Mouse (Mus musculus) cerebellum, postnatal 36 days (tissue): ENCODE data around the gene Thsd7a.

Source experiments
- DNase-seq, 2 experiments: peaks; one replicate each; pipeline ENCODE4 v3.0.0; 2021 to 2022; ENCODE audit warnings: mixed read lengths in 2 of 2

Thsd7a gene

DNA sequence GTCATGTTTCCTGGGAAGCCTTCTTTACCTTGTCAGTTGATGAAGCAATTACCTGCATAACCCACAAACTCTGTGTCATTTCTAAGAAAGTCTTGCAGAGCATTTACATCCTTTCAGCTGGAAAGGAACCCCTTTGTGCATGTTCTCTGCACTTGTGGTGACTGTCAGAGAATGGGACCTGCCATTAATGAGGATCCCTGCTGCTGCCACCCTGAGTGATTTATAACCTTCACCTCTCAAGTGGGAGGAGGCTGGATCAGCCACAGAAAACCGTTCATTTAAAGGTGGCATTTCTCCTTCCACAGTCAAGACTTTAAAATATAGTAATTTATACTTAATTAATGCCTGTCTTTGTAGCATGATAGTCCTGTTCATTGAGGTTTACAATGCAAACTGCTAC lies 99.6 kb downstream of the Thsd7a start:
- no peak for DNase-seq

DNA sequence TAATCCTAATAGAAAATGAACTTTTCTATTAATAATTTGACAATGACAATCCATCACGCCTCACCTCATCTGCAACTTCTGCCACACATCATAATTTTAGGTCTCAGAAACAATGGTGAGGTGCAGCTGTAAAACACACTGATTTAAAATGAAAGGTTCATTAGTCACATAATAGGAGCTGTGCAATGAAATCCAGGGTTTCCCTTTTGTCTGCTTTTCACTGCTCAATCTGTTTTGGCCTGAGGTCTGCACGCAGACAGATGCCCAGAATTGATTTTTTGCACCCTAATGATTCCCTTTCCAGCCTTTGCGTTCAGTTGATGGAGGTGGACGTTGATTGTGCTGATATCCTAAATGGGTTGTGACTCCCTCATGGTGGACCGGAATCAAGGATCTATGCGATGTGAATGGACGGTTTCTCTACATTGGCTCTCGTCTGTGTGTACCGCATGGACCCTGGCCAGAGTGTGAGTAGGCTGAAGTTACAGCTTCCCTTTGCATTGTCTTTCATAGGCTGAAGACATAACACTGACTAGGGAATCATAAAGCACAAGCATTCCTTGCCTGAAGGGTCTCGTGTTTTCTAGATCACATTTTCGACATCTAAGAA lies 120.5 kb downstream of the Thsd7a start:
- no peak for DNase-seq

DNA sequence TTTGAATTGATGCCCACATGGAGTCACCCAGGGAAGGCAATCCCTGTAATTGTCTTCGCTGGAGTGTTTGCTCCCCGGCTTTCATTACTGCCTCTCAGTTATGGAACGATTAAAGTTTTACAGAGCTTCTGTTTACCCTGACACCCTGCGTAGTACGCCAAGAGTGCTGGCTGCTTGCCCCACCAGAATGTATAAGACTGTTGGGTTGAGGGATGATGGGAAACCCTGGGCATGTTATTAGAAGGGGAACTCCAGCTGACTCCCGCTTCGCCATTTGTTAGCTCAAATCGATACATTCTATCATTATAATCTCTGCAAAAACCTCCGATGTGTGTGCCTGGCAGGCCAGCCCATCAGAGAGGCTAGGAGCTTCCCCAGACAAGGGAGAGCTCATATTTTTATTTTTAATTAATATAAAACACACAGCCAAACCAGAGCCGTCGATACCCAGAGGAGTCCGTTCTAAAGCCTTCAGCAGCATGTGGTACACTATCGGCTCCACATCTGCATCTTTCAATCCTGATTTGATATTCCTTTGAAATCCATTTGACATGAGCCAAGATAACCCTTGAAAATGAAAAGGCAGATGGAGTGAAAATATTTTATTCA lies 142.5 kb downstream of the Thsd7a start:
- DNase-seq: no peak

DNA sequence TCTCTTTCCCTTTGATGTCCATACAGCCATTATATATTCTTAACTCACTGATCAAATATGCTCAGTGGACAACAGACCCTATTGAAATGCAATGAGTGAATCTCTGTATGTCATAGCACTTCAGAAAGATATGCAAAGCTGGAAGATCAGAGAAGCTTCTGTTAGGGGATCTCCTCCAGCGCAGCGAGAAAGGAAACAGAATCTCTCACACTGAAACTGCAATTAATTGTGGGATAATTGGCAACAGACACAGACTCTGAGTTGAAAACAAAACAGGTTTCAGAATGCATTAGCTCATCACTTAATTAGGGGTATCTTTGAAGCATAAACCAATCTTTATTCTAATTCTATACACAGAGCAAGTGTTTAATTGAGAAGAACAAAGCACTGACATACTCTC lies 146.3 kb downstream of the Thsd7a start:
- no peak for DNase-seq

DNA sequence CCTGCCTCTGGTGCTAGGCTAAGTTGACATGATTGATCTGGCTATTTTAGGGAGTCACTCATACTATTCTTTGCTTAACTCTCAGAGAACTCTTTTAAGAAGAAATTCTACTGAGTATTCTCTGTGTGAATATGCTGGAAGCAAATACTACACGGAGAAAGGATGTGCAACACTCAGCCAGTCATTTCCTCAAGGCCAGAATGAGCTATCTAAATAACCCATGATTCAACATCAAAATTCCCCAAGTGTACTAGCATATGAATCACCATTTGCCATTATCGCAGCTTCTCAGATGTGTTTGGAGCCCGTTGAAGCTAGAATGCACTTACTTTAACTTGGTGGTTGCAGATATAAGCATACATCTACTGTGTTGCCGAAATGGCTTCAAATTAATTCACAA lies 147.0 kb downstream of the Thsd7a start:
- DNase-seq: no peak

DNA sequence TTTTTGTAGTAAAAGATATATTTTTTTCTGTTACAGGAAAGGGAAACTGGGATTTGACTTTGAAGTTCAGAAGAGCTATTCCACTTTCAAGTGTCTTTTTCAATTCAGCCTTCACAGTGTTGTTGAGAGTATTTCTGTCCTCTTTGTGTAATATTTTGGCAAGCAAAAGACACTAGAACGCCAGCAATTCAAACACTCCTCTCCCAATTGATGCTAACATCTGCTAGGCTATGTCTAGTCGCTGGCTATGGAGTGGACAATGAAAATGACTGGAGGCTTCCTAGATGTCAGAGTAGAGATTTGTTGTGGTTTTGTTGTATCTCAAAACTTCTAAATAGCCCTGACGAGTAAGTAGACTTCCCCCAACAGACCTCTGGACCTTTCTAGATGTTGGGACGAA lies 164.8 kb downstream of the Thsd7a start:
- no peak for DNase-seq

DNA sequence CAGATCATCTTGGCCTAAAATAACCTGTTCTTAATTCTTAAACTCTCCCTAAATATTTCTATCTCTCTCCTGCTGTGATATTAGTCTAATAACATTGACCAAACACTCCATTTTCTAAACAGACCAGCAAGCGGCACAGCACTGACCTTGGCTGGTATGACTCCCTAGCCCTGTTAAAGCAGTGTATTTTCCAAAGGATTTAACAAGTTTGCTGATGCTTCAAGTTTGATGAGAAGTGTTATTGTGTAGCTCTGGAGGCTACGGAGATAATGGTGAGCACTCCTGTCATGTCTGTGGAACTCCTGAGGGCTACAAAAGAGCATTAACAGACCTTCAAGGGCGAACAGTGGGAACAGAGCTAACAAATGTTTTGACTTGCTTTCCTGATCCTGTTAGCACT lies 168.1 kb downstream of the Thsd7a start:
- no peak for DNase-seq

DNA sequence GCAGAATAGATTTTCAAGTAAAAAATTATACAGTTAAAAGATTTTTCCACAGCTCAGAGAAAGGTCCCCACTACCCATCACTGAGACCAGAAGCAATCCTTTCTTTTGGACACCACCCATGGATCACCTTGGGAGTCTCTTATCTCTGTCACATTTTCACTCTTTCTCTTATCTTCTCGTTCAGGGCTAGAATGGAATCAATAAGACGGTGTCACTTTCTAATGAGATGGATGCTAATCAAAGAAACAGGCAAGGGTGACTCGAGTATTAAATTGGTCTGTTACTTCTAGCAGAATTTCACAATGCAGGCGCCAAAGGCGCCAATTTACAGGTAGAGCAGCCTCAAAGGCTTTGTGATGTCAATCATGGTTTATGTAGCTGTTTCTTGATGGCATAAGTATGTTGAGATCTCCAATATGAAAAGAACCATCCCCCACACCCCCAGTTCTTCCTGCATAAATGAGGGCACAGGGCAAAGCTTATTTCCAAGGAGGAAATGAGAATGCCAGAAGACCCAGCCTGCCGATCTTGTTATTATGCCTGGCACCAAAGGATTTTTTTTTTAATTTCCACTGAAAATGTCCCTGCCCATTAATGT lies 173.5 kb downstream of the Thsd7a start:
- no peak for DNase-seq

DNA sequence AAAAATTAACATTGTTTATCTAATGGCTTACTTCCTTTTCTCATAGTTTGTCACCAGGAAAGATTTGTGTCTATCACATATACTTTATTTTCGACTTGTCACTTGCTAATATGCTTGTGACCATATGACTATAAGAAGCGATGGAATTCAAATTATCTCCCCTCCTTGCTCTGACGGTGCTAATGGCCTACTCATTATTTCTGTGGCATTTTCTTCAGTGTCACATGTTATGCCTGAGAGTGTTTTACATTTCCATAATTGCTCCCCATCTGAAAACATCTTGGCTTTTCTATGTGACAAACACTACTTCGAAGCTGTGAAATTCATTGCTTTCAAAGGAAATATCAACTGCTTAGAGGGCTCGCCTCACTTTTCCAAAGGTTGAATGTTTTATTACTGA lies 177.0 kb downstream of the Thsd7a start:
- DNase-seq: no peak

DNA sequence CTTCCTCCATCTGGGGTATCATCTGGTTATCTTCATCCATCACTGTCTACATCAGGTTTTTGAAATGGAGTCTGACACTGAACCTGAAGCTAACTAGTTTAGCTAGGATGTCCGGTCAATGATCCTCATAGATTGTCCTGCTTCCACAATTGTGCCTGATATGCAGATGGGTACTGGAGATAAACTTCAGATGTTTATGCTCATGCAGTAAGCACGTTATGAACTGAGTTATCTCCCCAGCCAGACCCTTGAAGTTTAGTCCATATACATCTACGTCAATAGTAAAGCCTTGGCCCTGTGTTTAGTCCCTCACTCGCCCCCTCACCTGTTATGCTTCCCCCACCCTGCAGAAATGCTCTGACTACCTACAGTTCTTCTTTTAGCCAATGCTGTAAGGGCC lies 184.1 kb downstream of the Thsd7a start:
- no peak for DNase-seq

DNA sequence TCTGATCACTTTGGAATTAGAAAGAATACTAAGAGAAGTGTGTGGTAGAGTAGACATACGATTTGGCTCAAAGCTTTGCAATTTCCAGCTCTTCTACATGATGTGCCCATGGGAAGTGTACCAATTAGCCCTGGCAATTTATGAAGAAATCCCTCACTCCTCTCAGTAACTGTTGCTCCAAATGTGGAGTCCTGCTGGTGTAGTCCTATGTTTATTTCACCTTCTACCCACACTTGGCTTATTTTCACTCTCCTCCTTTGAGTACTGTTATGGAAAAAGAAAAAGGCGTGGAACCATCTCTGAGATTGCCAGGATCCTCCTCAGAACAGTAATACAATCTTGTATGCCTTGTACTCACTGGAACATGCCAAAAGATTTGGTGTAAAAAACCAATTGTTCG lies 186.9 kb downstream of the Thsd7a start:
- DNase-seq: no peak

DNA sequence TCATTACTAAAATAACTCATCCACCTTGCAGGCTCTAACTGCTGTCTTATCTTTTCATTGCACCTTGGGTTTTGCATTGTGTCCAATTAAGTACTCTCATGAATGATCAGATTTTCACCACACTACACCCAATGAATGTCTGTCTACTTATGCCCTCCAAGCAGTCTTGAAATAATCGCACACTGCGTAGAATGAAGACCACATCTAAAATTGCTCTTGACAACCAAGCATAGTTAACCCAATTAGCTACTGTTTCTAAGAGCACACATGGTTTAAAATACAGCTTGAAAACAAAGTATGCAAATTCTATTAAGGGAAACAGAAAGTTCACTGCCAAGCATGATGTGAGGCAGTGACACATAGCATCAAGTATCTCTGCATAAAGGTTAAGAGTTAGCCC lies 188.7 kb downstream of the Thsd7a start:
- no peak for DNase-seq

DNA sequence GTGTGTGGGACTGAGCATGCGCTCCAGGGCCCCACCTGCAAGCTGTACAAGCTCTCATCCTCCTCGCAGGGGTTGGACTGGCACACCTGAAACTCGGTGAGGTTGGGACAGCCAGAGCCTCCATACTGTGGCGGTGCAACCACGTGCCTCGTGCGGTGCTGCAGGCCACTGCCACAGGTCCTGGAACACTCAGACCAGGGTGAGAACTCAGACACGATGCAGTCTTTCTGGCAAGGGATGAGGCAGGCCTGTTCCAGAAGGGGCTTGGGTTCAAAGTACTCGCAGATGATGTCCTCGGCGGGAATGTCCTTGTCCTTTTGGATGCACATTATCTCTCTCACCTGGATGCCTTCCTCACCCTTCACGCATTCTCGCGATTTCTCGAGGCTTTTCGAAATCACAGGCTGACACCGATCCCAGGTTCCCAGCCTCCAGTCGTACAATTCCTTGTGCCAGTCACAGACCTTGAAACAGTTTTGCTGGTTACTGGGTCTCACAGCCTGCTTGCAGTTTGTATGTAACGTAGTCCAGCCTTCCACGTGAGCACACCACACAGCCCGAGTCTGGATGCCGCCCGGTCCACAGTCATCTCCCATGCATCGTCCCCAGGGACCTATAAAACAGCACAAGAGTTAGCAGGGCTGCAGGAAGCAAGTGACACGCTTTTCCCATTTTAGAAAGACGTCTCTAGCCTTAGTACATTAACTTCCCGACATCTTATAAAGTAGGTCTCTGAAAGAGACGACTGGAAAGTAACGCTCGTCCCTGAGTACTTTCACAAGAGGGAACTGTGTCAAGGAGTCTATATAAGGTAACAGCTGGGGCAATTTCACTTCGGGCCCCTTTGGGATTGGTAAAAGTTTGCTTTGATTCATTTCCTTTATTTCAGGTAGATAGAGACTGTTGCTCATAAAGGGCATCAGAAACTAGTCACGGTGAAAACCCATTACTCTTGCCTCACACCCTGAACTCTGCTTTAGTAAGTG lies 193.8 kb downstream of the Thsd7a start:
- no peak for DNase-seq

DNA sequence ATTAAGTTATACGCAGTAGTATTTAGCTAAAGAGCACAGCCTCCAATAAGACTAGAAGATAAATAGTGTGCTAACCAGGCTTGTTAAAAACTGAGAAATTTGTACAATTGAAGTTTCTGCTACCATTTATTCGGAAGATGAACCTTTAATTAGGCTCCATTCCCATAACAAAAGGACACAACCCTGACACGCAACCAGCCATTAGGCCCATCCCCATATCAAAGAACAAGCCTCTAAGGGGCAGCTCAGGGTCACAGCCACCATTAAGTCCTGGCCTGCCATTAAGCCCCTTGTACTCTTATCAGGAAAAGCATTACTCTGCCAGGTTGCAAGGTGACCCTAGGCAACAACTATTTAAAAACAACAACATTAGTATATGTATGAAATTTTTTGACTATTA lies 198.0 kb downstream of the Thsd7a start:
- no peak for DNase-seq

DNA sequence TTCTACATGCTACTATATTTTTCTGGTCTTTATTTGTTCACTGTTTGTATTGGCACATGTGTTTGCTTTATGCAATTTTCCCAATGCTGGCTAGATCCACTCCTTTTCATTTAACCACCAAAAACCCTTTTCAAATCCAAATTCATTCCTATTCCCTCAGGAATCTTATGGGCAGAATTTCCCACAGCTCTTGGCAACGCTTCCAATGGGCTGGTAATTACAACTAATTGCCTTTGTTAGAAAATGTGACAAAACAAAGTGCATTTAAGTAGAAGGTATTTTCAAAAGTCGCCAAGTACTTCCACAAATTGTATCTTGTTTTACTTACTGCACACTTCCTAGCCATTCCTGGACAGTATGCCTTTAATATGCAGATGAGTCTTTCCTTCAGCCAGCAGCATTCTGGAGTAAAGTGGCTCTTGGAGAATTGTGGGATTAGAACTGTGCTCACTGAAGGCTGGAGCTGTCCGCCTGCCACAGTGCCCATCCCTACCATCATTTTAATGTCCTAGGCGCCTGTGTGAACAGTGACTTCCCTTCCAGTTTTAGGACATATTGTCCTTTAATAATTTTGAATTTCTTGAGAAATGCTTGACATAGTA lies 199.1 kb downstream of the Thsd7a start:
- no peak for DNase-seq

DNA sequence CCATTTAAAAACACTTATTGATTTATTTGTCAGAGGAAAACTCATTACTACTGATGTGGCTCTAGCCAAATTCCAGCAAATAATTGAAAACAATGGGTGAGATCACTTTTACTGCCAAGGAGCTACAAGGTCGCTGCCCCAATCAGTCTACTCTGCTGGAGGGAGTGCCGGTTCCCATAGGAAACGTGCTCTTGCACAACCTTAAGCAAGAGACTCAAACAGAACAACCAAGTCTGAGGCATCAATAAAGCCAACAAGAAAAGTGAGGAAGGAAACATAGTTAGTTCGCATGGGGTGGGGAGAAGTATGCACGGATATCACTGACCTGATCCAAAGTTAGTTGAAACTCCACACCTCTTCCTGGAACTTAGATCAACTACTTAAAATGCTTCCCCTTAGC lies 205.1 kb downstream of the Thsd7a start:
- DNase-seq: no peak

DNA sequence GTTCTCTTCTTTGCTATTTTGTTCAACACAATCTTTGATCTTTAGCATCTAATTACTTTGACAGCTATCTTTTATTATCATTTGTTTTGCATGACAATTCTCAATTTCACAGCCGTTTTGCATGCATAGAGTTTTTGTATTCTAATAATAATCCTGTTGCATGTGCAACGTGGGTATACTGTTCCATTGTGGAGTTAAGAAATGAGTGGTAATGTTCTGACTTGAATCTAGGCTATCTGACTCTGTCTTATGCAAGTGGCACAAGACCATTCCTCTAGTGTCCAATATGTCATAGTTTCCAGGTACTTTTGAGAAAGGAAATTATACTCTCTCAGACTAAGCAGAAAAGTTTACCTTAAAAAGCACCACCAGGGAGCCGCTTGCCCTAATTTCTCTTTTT lies 206.7 kb downstream of the Thsd7a start:
- DNase-seq: no peak

DNA sequence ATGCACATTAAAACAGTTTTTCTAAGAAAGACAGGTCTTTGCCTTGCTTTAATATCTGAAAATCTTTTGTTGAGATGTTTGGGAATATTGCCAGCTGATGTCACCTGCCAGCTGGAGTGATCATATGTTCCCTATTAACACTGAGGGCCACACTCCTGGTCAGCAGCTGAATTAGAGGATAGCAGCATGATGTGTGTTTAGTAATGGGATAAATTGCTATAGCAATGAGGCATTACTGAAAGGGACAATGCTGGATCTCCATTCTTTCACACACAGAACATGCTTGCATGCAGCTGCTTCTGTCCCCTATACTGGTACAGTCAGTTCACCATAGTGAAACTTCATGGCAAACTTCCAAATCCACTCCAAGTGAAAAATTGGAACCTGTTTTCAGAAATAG lies 230.1 kb downstream of the Thsd7a start:
- DNase-seq: peak; percentile 16 to 23

DNA sequence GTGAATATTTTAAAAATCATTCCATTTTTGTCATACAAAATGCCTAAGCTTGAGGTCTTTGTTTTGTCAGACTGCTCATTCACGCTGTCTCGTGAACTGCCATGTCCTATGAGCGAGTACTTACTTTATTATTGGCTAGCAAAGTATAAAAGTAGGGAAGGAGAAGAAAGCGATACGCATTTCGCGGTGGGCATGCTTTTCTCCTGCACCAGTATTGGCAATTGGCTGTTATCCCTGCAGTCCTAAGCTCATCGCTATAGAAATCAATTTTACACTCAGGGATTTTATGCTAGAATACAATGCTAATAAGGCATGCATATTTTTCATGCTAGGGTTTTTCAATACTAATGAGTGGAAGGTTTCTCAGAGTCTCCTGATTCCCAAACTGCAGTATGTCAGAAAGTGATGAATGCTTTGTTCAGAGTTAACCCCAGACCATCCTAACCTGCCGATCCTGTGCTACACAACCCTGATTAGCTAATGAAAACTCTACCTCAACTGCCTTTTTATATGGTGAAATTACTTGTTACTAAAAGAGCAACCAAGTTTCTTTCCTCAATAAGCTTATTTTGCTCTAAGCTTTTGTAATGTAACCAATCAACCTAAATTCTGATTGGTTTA lies 230.8 kb downstream of the Thsd7a start:
- no peak for DNase-seq

DNA sequence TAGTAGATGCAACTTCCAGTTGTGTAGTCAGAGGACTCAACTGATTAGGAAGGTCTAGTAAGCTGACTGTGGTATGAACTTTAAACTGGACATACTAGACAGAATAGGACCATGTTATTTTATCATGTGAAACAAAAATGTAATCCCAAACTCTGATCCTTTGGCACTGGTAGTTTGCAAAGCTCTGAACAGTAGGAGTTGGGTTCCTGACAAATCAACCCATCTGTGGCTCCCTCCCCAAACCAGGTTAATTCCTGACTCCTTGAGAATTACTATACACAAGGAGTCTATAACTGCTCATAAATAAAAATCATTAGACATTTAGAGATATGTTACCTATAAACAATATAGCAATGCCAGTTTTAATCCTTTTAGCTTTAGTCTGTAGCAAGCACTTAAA lies 231.5 kb downstream of the Thsd7a start:
- DNase-seq: no peak

DNA sequence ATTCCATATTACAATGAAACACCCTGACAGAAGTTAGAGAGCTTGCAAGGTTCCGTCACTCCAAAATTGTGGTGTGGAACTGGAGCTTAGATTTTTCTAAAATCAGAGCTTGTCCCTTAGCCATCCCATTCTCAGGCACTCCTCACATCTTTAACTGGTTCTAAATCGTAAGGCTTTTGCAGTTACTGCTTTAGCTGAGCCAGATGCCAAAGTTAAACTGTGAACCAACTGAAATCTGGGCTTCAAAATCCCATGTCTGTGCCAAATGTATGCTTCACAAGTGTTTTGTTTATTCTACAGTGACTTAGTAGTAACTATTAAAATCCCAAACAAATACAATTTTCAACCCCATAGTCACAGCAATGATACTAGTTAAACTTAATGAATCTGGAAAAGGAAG lies 242.3 kb downstream of the Thsd7a start:
- no peak for DNase-seq

DNA sequence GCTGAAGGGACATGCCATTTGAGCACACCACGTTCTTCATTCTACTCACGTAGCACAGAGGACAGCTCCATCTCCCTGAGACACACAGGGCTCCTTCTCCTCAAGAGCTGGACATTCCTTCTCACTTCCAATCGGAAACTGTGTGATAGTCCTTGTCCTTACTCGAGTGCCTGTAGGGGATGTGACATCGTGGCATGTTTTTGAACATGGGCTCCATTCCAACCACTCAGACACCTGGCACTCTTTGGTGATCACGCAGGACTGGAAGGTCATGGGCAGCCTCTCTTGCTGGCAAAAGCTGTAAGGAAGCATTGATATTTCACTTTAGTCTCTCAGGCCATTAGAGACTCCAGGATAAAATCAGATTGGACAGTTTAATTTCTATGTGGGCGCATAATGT lies 245.3 kb downstream of the Thsd7a start:
- DNase-seq: no peak

DNA sequence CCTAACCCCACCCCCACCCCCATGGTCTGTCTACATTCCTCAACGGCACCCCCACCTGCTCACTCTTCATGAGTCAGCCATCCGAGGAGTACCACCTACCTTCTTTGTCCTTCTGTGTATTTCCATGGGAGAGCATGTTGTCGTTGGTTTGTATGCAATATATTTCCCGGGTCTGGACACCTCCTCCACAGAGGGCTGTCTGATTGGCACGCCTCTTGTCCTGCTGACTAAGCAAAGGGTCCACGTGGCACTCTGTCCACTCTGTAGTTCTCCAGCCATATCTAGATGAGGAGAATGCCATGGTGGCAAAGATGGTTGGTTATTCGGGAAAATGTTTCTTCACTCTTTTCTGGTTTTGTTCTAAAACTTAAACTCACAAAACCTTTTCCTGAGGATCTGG lies 248.3 kb downstream of the Thsd7a start:
- no peak for DNase-seq
